26 mouse cellular contexts compared by ENCODE assay signal in the genomic region with DNA sequence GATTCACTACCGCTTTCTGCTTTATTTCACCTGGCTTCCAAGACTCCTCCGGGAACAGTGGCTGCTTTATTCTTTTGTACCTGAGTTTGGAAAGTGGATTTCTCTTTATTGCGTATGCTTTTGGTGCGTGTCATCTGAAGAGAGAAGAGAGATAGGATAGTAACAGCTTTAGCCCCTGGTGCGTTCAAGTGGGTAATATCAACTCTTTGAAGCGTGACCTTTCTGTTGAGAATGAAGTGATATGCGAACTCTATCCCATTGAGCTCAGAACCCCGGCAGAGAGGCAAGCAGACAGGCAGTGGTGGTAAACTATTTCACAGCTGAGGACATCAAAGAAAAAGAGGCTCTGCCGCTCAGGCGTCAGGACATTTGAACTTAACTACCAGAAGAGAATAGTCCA.
DNase-seq lines count a peak whose midpoint lies in the region; ATAC-seq and TF ChIP-seq lines count a peak whose summit lies in the region.
"Had no signal": no experiment of that assay in that cellular context is flagged by ENCODE, and none has a peak within 500 bp of the region (broad histone marks: within the 10 kb centered on the region; RNA-seq: fewer than 3 reads in every experiment).

No protein-coding gene starts in this region.

- no peaks in the 10 kb centered on the region for H3K9me3 ChIP-seq in midbrain, embryonic 14.5 days (ENCODE audit: control insufficient read depth, low read length)
- H3K9me3 ChIP-seq in midbrain, embryonic 16.5 days (replicated peaks; ENCODE audit: control insufficient read depth, low read length, poor library complexity, severe bottlenecking): no peaks in the 10 kb centered on the region
- H3K9me3 ChIP-seq: embryonic facial prominence, embryonic 13.5 days; embryonic facial prominence, embryonic 15.5 days; forebrain, embryonic 10.5 days; forebrain, embryonic 12.5 days had no signal

- H3K27me3 ChIP-seq in midbrain, embryonic 14.5 days (ENCODE audit: control insufficient read depth, insufficient read depth, low read length): no peaks in the 10 kb centered on the region
- H3K27me3 ChIP-seq in midbrain, embryonic 16.5 days (ENCODE audit: control insufficient read depth, insufficient read depth, low read depth, low read length): no peaks in the 10 kb centered on the region
- no peaks in the 10 kb centered on the region for H3K27me3 ChIP-seq in kidney, adult 2 months (replicated peaks; ENCODE audit: control insufficient read depth, insufficient read depth, low read length)
- H3K27me3 ChIP-seq: CH12.LX; embryonic facial prominence, embryonic 13.5 days; embryonic facial prominence, embryonic 15.5 days; forebrain, embryonic 12.5 days; Patski had no signal

- no peak for ATAC-seq in midbrain, embryonic 14.5 days (ENCODE audit: low FRiP score, low TSS enrichment)
- no peak; the same call in 1 of the 2 replicates for ATAC-seq in midbrain, embryonic 16.5 days
- ATAC-seq: CD4-positive, CD25-positive, alpha-beta regulatory T cell, adult 4 months; forebrain, embryonic 16.5 days; Patski had no signal

- H3K4me3 ChIP-seq in midbrain, embryonic 14.5 days (replicated peaks; ENCODE audit: low read depth, low read length): no peak overlapping the region
- H3K4me3 ChIP-seq in midbrain, embryonic 16.5 days (ENCODE audit: low read depth, low read length): no peak overlapping the region
- no peak overlapping the region for H3K4me3 ChIP-seq in kidney, adult 2 months (ENCODE audit: insufficient read depth, low read depth, low read length)
- H3K4me3 ChIP-seq: embryonic facial prominence, embryonic 13.5 days; embryonic facial prominence, embryonic 15.5 days; erythroblast, embryonic 14.5 days; forebrain, embryonic 10.5 days; forebrain, embryonic 12.5 days had no signal

- H3K27ac ChIP-seq in midbrain, embryonic 14.5 days (replicated peaks; ENCODE audit: low read depth, low read length): no peak overlapping the region
- no peak overlapping the region for H3K27ac ChIP-seq in midbrain, embryonic 16.5 days (ENCODE audit: low read length)
- no peak overlapping the region for H3K27ac ChIP-seq in kidney, adult 2 months (ENCODE audit: insufficient read depth, low read depth, low read length)
- H3K27ac ChIP-seq: embryonic facial prominence, embryonic 13.5 days; embryonic facial prominence, embryonic 15.5 days; forebrain, embryonic 10.5 days; forebrain, embryonic 12.5 days had no signal

- TF ChIP-seq POLR2A in kidney, adult 2 months (IDR thresholded peaks at IDR 0.05; ENCODE audit: low read depth, low read length): no peak

- no peaks in the 10 kb centered on the region for H3K36me3 ChIP-seq in midbrain, embryonic 14.5 days (ENCODE audit: control insufficient read depth, insufficient read depth, low read length)
- no peaks in the 10 kb centered on the region for H3K36me3 ChIP-seq in midbrain, embryonic 16.5 days (ENCODE audit: control insufficient read depth, insufficient read depth, low read length)
- H3K36me3 ChIP-seq in kidney, adult 2 months (ENCODE audit: control insufficient read depth, insufficient read depth, low read length): no peaks in the 10 kb centered on the region
- H3K36me3 ChIP-seq: embryonic facial prominence, embryonic 13.5 days; embryonic facial prominence, embryonic 15.5 days; forebrain, embryonic 10.5 days; forebrain, embryonic 12.5 days; G1E had no signal

- 50% methylated on average over 10 of the region's 10 CpGs for WGBS in midbrain, embryonic 14.5 days
- 46% methylated on average over 10 of the region's 10 CpGs for whole genome bisulfite sequencing in midbrain, embryonic 16.5 days
- WGBS in kidney, adult 2 months: 57% methylated on average over 10 of the region's 10 CpGs

- H3K4me2 ChIP-seq in midbrain, embryonic 14.5 days (ENCODE audit: low read length): no peak overlapping the region
- H3K4me2 ChIP-seq in midbrain, embryonic 16.5 days (ENCODE audit: low read length): no peak overlapping the region
- H3K4me2 ChIP-seq: embryonic facial prominence, embryonic 13.5 days; embryonic facial prominence, embryonic 15.5 days; forebrain, embryonic 12.5 days had no signal

- no peak for TF ChIP-seq CTCF in kidney, adult 2 months (conservative IDR thresholded peaks at IDR 0.05; ENCODE audit: insufficient read depth, insufficient read length, low read depth, low read length)

- no peaks in the 10 kb centered on the region for H3K4me1 ChIP-seq in midbrain, embryonic 14.5 days (ENCODE audit: control insufficient read depth, insufficient read depth, low read length)
- no peaks in the 10 kb centered on the region for H3K4me1 ChIP-seq in midbrain, embryonic 16.5 days (ENCODE audit: control insufficient read depth, insufficient read depth, low read length)
- H3K4me1 ChIP-seq in kidney, adult 2 months (ENCODE audit: control insufficient read depth, insufficient read depth, low read length): no peaks in the 10 kb centered on the region
- H3K4me1 ChIP-seq: embryonic facial prominence, embryonic 13.5 days; embryonic facial prominence, embryonic 15.5 days had no signal

- DNase-seq in embryo, embryonic 10 days (ENCODE audit: low spot score): peak; percentile 8
- no peak for DNase-seq in embryo, embryonic 10.5 days (ENCODE audit: low spot score)
- DNase-seq in midbrain, embryonic 14.5 days: peak; percentile 24
- peak; percentile 19 for DNase-seq in ZHBTc4 (ENCODE audit: low read depth, low spot score)
- DNase-seq in kidney, adult 2 months: no peak
- DNase-seq: adrenal gland, adult 2 months; adrenal gland, postnatal 10 days; adrenal gland, postnatal 25 days; B cell, adult 2 months; cerebellum, adult 11-12 months; cerebellum, adult 2 months; cerebellum, adult 9-10 months; cerebellum, postnatal 14 days; cerebellum, postnatal 36 days; embryo, embryonic 11 days had no signal

- H3K9ac ChIP-seq in midbrain, embryonic 14.5 days (replicated peaks; ENCODE audit: low read length): no peak overlapping the region
- no peak overlapping the region for H3K9ac ChIP-seq in midbrain, embryonic 16.5 days (ENCODE audit: low read depth, low read length)
- H3K9ac ChIP-seq: embryonic facial prominence, embryonic 13.5 days; embryonic facial prominence, embryonic 15.5 days; forebrain, embryonic 12.5 days had no signal

Comparison
In these comparisons a context has a peak if more than half of its experiments do, and no peak if none do; other contexts are left out.
1. DNase-seq: peak in embryo, embryonic 10 days (single experiment), midbrain, embryonic 14.5 days (single experiment) and ZHBTc4 (single experiment); none in embryo, embryonic 10.5 days (single experiment) and kidney, adult 2 months (single experiment).